Mouse (Mus musculus): ENCODE data around the gene 4930590J08Rik.
A peak's percentile ranks its signal among the peaks of the same experiment; 100 is the strongest.

The 4930590J08Rik gene

GRCm38 (mm10) chr6:91965060-91965459 is 62.5 kb downstream of the 4930590J08Rik start:
- no peak for DNase-seq

- DNase-seq = no peak
Observed at GRCm38 (mm10) chr6:91966006-91966405, 63.4 kb downstream of the 4930590J08Rik start.

- DNase-seq = peak; percentile 13 to 26
Observed at GRCm38 (mm10) chr6:91972201-91972646, 69.6 kb downstream of the 4930590J08Rik start.

GRCm38 (mm10) chr6:91973972-91974371 is 71.4 kb downstream of the 4930590J08Rik start:
- no peak for DNase-seq

- no peak for DNase-seq
Observed at GRCm38 (mm10) chr6:91978371-91979300, 76.0 kb downstream of the 4930590J08Rik start, which contains the start of gene Fgd5. Gene Fgd5, plus strand, starts transcription at chr6:91978878.

GRCm38 (mm10) chr6:91979301-91979996 is 76.8 kb downstream of the 4930590J08Rik start:
- no peak for DNase-seq

- DNase-seq = no peak
Observed at GRCm38 (mm10) chr6:91980011-91980410, 77.4 kb downstream of the 4930590J08Rik start.

GRCm38 (mm10) chr6:91990101-91990500 is 87.5 kb downstream of the 4930590J08Rik start:
- DNase-seq = no peak

- DNase-seq = no peak
Observed at GRCm38 (mm10) chr6:91992823-91993222, 90.2 kb downstream of the 4930590J08Rik start.

- no peak for DNase-seq
Observed at GRCm38 (mm10) chr6:91993795-91994505, 91.3 kb downstream of the 4930590J08Rik start.

- DNase-seq = no peak
Observed at GRCm38 (mm10) chr6:91996072-91996471, 93.5 kb downstream of the 4930590J08Rik start.
